Mouse (Mus musculus) olfactory bulb, adult 2 months (tissue): ENCODE measurements around the gene Vgf. TPM values are rescaled to one million over a fixed set of nuclear protein-coding genes. Genes with fewer than 3 reads are reported as not detected.
A peak's percentile ranks its signal among the peaks of the same experiment; 100 is the strongest.

Experiments
- H3K27ac ChIP-seq: fragments of 200-500 bp; 2 replicates; pipeline ENCODE4 v1.5.1; 2012; ENCODE audit warnings: low read depth, low read length; ENCODE audit not compliant: insufficient read depth
- H3K4me1 ChIP-seq: fragments of 200-500 bp; 2 replicates; pipeline ENCODE4 v1.6.1; 2012; ENCODE audit warnings: low read length; ENCODE audit not compliant: control insufficient read depth, insufficient read depth
- H3K4me3 ChIP-seq: fragments of 200-500 bp; 2 replicates; pipeline ENCODE4 v1.5.1; 2012; ENCODE audit warnings: mild to moderate bottlenecking, low read depth, low read length, moderate library complexity; ENCODE audit not compliant: insufficient read depth
- CTCF ChIP-seq: fragments of 200-500 bp; IDR thresholded peaks from 2 replicates; pipeline ENCODE4 v1.5.1; 2012; ENCODE audit warnings: low read depth, mild to moderate bottlenecking, low read length, moderate library complexity; ENCODE audit not compliant: insufficient read depth
- POLR2A ChIP-seq: fragments of 200-500 bp; IDR thresholded peaks from 2 replicates; pipeline ENCODE4 v1.6.1; 2012; ENCODE audit warnings: mild to moderate bottlenecking, low read depth, low read length, moderate library complexity; ENCODE audit not compliant: insufficient read depth
- WGBS: fragments of 180-500 bp; shearing (Covaris S2); methylation state at CpG from one replicate; pipeline ENCODE4 v1.1.7; 2018; 5-methylcytosine and 5-hydroxymethylcytosine counted together
- polyA plus RNA-seq: library from polyadenylated mRNA; stranded (reverse); fragments of >200 nt; gene quantifications from 2 replicates; pipeline ENCODE4 v1.2.4, GENCODE M21; 2012; ENCODE audit warnings: low replicate concordance; ENCODE audit not compliant: missing spikeins, insufficient read depth, insufficient read length

Gene Vgf
- polyA plus RNA-seq, 1 experiment, result not detected

- H3K27ac ChIP-seq, result no peak overlapping the region
- no peak overlapping the region for H3K4me3 ChIP-seq
- WGBS, result 96% methylated on average over 10 of the region's 10 CpGs
- TF ChIP-seq CTCF, result no peak
- TF ChIP-seq POLR2A, result no peak
- peaks cover 17% of the 10 kb centered on the region for H3K4me1 ChIP-seq
Observed at GRCm38 (mm10) chr5:137039453-137039852, 13.3 kb downstream of the Vgf start.

- 88% methylated on average over 10 of the region's 10 CpGs for WGBS
- Histone ChIP-seq H3K4me1 (peaks cover 10% of the 10 kb centered on the region), H3K27ac (no peak overlapping the region), H3K4me3 (no peak overlapping the region)
- TF ChIP-seq CTCF (no peak), POLR2A (no peak)
Observed at GRCm38 (mm10) chr5:137041442-137041841, 15.2 kb downstream of the Vgf start.

GRCm38 (mm10) chr5:137043997-137044396 is 17.8 kb downstream of the Vgf start:
- Histone ChIP-seq H3K4me1 (peaks cover 7% of the 10 kb centered on the region), H3K4me3 (no peak overlapping the region), H3K27ac (no peak overlapping the region)
- TF ChIP-seq POLR2A (no peak), CTCF (no peak)
- WGBS, result 97% methylated on average over 7 of the region's 7 CpGs

GRCm38 (mm10) chr5:137045402-137046323 is 19.5 kb downstream of the Vgf start, which contains the start of gene Ap1s1:
TSS of gene Ap1s1 (minus strand) at chr5:137046135.
- Histone ChIP-seq H3K27ac (peak within 1 kb of the TSS; percentile 79), H3K4me3 (peak within 1 kb of the TSS; percentile 67), H3K4me1 (peaks cover 12% of the 10 kb centered on the region)
- under 1% methylated on average over 48 of the region's 48 CpGs for WGBS
- peak; percentile 33; the same call in 1 of the 2 replicates for TF ChIP-seq POLR2A
- TF ChIP-seq CTCF, result no peak

GRCm38 (mm10) chr5:137046324-137046718 is 20.1 kb downstream of the Vgf start:
- 14% methylated on average over 5 of the region's 5 CpGs for WGBS
- Histone ChIP-seq H3K4me3 (peak overlapping the region; percentile 15), H3K4me1 (peaks cover 13% of the 10 kb centered on the region), H3K27ac (peak overlapping the region; percentile 79)
- TF ChIP-seq POLR2A, result no peak
- TF ChIP-seq CTCF, result no peak

DNA sequence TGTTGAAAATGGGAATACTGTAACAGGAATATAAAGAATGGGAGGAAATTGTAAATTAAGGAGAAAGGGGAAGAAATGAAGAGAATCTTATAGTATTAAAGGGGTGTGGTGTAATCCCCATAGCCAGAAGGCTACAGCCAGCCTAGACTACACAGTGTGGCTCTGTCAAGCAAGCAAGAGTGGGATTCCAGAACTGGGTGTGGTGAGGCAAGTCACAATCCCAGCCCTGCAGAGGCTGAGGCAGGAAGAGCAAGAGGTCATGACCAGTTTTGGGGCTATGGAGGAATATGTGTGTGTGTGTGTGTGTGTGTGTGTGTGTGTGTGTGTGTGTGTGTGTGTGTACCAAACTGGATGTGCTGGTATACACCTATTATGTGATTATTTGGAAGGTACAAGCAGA is 20.8 kb downstream of the Vgf start:
- Histone ChIP-seq H3K4me1 (peaks cover 16% of the 10 kb centered on the region), H3K27ac (no peak overlapping the region), H3K4me3 (no peak overlapping the region)
- TF ChIP-seq CTCF (no peak), POLR2A (no peak)

DNA sequence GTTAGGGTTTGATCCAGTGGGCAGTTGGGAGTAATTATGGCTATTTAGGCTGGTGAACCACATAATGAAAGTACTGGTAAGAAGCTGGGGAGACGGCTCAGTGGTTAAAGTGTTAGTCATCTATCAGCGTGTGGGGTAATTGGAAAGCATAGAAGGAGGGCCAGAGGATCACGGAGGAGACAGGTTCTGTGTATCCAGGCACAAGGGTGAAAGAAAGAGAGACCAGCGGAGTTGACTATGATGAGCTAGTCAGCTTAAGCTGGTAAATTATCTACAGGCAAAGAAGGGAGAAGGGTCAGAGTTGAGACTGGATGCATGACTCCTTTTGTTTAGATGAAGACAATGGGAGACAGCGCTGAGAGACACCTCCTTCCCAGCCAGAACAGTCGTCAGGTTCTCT is 24.9 kb downstream of the Vgf start:
- 45% methylated on average over 6 of the region's 6 CpGs for WGBS
- peaks cover 21% of the 10 kb centered on the region for H3K4me1 ChIP-seq
- H3K4me3 ChIP-seq, result no peak overlapping the region
- TF ChIP-seq POLR2A (no peak), CTCF (no peak)
- peak overlapping the region; percentile 80 for H3K27ac ChIP-seq

- H3K27ac ChIP-seq, result peak overlapping the region; percentile 97
- H3K4me1 ChIP-seq, result peaks cover 16% of the 10 kb centered on the region
- WGBS, result 54% methylated on average over 5 of the region's 5 CpGs
- TF ChIP-seq POLR2A (no peak), CTCF (no peak)
- H3K4me3 ChIP-seq, result no peak overlapping the region
Observed at GRCm38 (mm10) chr5:137051914-137052505, 25.8 kb downstream of the Vgf start.

- H3K4me1 ChIP-seq, result peaks cover 15% of the 10 kb centered on the region
- no peak for TF ChIP-seq CTCF
- no peak for TF ChIP-seq POLR2A
- H3K27ac ChIP-seq, result peak overlapping the region; percentile 18; the same call in 1 of the 2 replicates
- WGBS, result 49% methylated on average over 7 of the region's 7 CpGs
- H3K4me3 ChIP-seq, result no peak overlapping the region
Observed at GRCm38 (mm10) chr5:137054299-137054698, 28.1 kb downstream of the Vgf start.
